Mouse (Mus musculus): ENCODE results near the gene Eps8l1. TPM values are rescaled to one million over a fixed set of nuclear protein-coding genes. Genes with fewer than 3 reads are reported as not detected.

Gene Eps8l1
- polyA plus RNA-seq, 1 experiment from 2014 or later = 3.0 TPM

- WGBS = 63% methylated on average over 3 of the region's 4 CpGs
- Histone ChIP-seq H3K9ac (replicated peaks; ENCODE audit: low read length) (no peak overlapping the region), H3K9me3 (replicated peaks; ENCODE audit: control insufficient read depth, low read length) (no peaks in the 10 kb centered on the region), H3K27ac (replicated peaks; ENCODE audit: low read depth, low read length) (no peak overlapping the region), H3K4me3 (ENCODE audit: low read depth, low read length) (no peak overlapping the region), H3K36me3 (replicated peaks; ENCODE audit: control insufficient read depth, insufficient read depth, low read depth, low read length) (no peaks in the 10 kb centered on the region), H3K4me2 (ENCODE audit: low read depth, low read length) (no peak overlapping the region), H3K4me1 (ENCODE audit: control insufficient read depth, insufficient read depth, low read length) (no peaks in the 10 kb centered on the region), H3K27me3 (ENCODE audit: control insufficient read depth, insufficient read depth, low read length) (no peaks in the 10 kb centered on the region)
- no peak for ATAC-seq (replicated peaks; ENCODE audit: insufficient number of reproducible peaks, low FRiP score, low TSS enrichment, low read depth)
- no peak for DNase-seq (ENCODE audit: low spot score)
Measured at GRCm38 (mm10) chr7:4507220-4507619, 46.7 kb downstream of the Eps8l1 start.

- Histone ChIP-seq H3K9me3 (replicated peaks; ENCODE audit: control insufficient read depth, low read length) (no peaks in the 10 kb centered on the region), H3K27ac (replicated peaks; ENCODE audit: low read depth, low read length) (no peak overlapping the region), H3K4me2 (ENCODE audit: low read depth, low read length) (no peak overlapping the region), H3K9ac (replicated peaks; ENCODE audit: low read length) (no peak overlapping the region), H3K4me1 (ENCODE audit: control insufficient read depth, insufficient read depth, low read length) (no peaks in the 10 kb centered on the region), H3K36me3 (replicated peaks; ENCODE audit: control insufficient read depth, insufficient read depth, low read depth, low read length) (no peaks in the 10 kb centered on the region), H3K4me3 (ENCODE audit: low read depth, low read length) (no peak overlapping the region), H3K27me3 (ENCODE audit: control insufficient read depth, insufficient read depth, low read length) (no peaks in the 10 kb centered on the region)
- ATAC-seq (replicated peaks; ENCODE audit: insufficient number of reproducible peaks, low FRiP score, low TSS enrichment, low read depth) (no peak), DNase-seq (ENCODE audit: low spot score) (peak; percentile 15)
- WGBS = 84% methylated on average over 25 of the region's 32 CpGs
Measured at GRCm38 (mm10) chr7:4508062-4508738, 47.7 kb downstream of the Eps8l1 start.

- DNase-seq (ENCODE audit: low spot score) (no peak), ATAC-seq (replicated peaks; ENCODE audit: insufficient number of reproducible peaks, low FRiP score, low TSS enrichment, low read depth) (no peak; the same call in 1 of the 2 replicates)
- Histone ChIP-seq H3K4me1 (ENCODE audit: control insufficient read depth, insufficient read depth, low read length) (no peaks in the 10 kb centered on the region), H3K27ac (replicated peaks; ENCODE audit: low read depth, low read length) (no peak overlapping the region), H3K9me3 (replicated peaks; ENCODE audit: control insufficient read depth, low read length) (no peaks in the 10 kb centered on the region), H3K4me2 (ENCODE audit: low read depth, low read length) (no peak overlapping the region), H3K36me3 (replicated peaks; ENCODE audit: control insufficient read depth, insufficient read depth, low read depth, low read length) (no peaks in the 10 kb centered on the region), H3K4me3 (ENCODE audit: low read depth, low read length) (no peak overlapping the region), H3K9ac (replicated peaks; ENCODE audit: low read length) (no peak overlapping the region), H3K27me3 (ENCODE audit: control insufficient read depth, insufficient read depth, low read length) (no peaks in the 10 kb centered on the region)
- WGBS = 91% methylated on average over 8 of the region's 8 CpGs
Measured at GRCm38 (mm10) chr7:4508739-4509116, 48.3 kb downstream of the Eps8l1 start.

GRCm38 (mm10) chr7:4509863-4510608 is 49.6 kb downstream of the Eps8l1 start:
- no peak overlapping the region for H3K27ac ChIP-seq (replicated peaks; ENCODE audit: low read depth, low read length)
- H3K9me3 ChIP-seq (replicated peaks; ENCODE audit: control insufficient read depth, low read length) = no peaks in the 10 kb centered on the region
- no peaks in the 10 kb centered on the region for H3K36me3 ChIP-seq (replicated peaks; ENCODE audit: control insufficient read depth, insufficient read depth, low read depth, low read length)
- peak; percentile 86 for DNase-seq (ENCODE audit: low spot score)
- H3K9ac ChIP-seq (replicated peaks; ENCODE audit: low read length) = no peak overlapping the region
- no peak overlapping the region for H3K4me3 ChIP-seq (ENCODE audit: low read depth, low read length)
- 15% methylated on average over 24 of the region's 24 CpGs for WGBS
- H3K4me1 ChIP-seq (ENCODE audit: control insufficient read depth, insufficient read depth, low read length) = no peaks in the 10 kb centered on the region
- H3K27me3 ChIP-seq (ENCODE audit: control insufficient read depth, insufficient read depth, low read length) = no peaks in the 10 kb centered on the region
- peak; percentile 84 for ATAC-seq (replicated peaks; ENCODE audit: insufficient number of reproducible peaks, low FRiP score, low TSS enrichment, low read depth)
- no peak overlapping the region for H3K4me2 ChIP-seq (ENCODE audit: low read depth, low read length)

- Histone ChIP-seq H3K27me3 (ENCODE audit: control insufficient read depth, insufficient read depth, low read length) (no peaks in the 10 kb centered on the region), H3K36me3 (replicated peaks; ENCODE audit: control insufficient read depth, insufficient read depth, low read depth, low read length) (no peaks in the 10 kb centered on the region), H3K9ac (replicated peaks; ENCODE audit: low read length) (no peak overlapping the region), H3K4me2 (ENCODE audit: low read depth, low read length) (no peak overlapping the region), H3K4me3 (ENCODE audit: low read depth, low read length) (no peak overlapping the region), H3K27ac (replicated peaks; ENCODE audit: low read depth, low read length) (no peak overlapping the region), H3K9me3 (replicated peaks; ENCODE audit: control insufficient read depth, low read length) (no peaks in the 10 kb centered on the region), H3K4me1 (ENCODE audit: control insufficient read depth, insufficient read depth, low read length) (no peaks in the 10 kb centered on the region)
- 77% methylated on average over 8 of the region's 8 CpGs for WGBS
- DNase-seq (ENCODE audit: low spot score) (no peak), ATAC-seq (replicated peaks; ENCODE audit: insufficient number of reproducible peaks, low FRiP score, low TSS enrichment, low read depth) (no peak)
Measured at GRCm38 (mm10) chr7:4511489-4512224, 51.2 kb downstream of the Eps8l1 start.

GRCm38 (mm10) chr7:4513236-4513635 is 52.8 kb downstream of the Eps8l1 start:
- no peaks in the 10 kb centered on the region for H3K36me3 ChIP-seq (replicated peaks; ENCODE audit: control insufficient read depth, insufficient read depth, low read depth, low read length)
- H3K9ac ChIP-seq (replicated peaks; ENCODE audit: low read length) = no peak overlapping the region
- ATAC-seq (replicated peaks; ENCODE audit: insufficient number of reproducible peaks, low FRiP score, low TSS enrichment, low read depth) (no peak), DNase-seq (ENCODE audit: low spot score) (peak; percentile 71)
- H3K4me2 ChIP-seq (ENCODE audit: low read depth, low read length) = no peak overlapping the region
- no peaks in the 10 kb centered on the region for H3K27me3 ChIP-seq (ENCODE audit: control insufficient read depth, insufficient read depth, low read length)
- 29% methylated on average over 13 of the region's 13 CpGs for WGBS
- H3K27ac ChIP-seq (replicated peaks; ENCODE audit: low read depth, low read length) = no peak overlapping the region
- H3K9me3 ChIP-seq (replicated peaks; ENCODE audit: control insufficient read depth, low read length) = no peaks in the 10 kb centered on the region
- H3K4me1 ChIP-seq (ENCODE audit: control insufficient read depth, insufficient read depth, low read length) = no peaks in the 10 kb centered on the region
- no peak overlapping the region for H3K4me3 ChIP-seq (ENCODE audit: low read depth, low read length)

- Histone ChIP-seq H3K36me3 (replicated peaks; ENCODE audit: control insufficient read depth, insufficient read depth, low read depth, low read length) (no peaks in the 10 kb centered on the region), H3K4me1 (ENCODE audit: control insufficient read depth, insufficient read depth, low read length) (no peaks in the 10 kb centered on the region), H3K27ac (replicated peaks; ENCODE audit: low read depth, low read length) (no peak overlapping the region), H3K4me2 (ENCODE audit: low read depth, low read length) (no peak overlapping the region), H3K9ac (replicated peaks; ENCODE audit: low read length) (no peak overlapping the region), H3K4me3 (ENCODE audit: low read depth, low read length) (no peak overlapping the region), H3K9me3 (replicated peaks; ENCODE audit: control insufficient read depth, low read length) (no peaks in the 10 kb centered on the region), H3K27me3 (ENCODE audit: control insufficient read depth, insufficient read depth, low read length) (no peaks in the 10 kb centered on the region)
- 61% methylated on average over 6 of the region's 6 CpGs for WGBS
- DNase-seq (ENCODE audit: low spot score) = no peak
- ATAC-seq (replicated peaks; ENCODE audit: insufficient number of reproducible peaks, low FRiP score, low TSS enrichment, low read depth) = no peak
Measured at GRCm38 (mm10) chr7:4513829-4514712, 53.6 kb downstream of the Eps8l1 start.

Measured in embryonic facial prominence, embryonic 11.5 days (tissue).